In the genomic region with DNA sequence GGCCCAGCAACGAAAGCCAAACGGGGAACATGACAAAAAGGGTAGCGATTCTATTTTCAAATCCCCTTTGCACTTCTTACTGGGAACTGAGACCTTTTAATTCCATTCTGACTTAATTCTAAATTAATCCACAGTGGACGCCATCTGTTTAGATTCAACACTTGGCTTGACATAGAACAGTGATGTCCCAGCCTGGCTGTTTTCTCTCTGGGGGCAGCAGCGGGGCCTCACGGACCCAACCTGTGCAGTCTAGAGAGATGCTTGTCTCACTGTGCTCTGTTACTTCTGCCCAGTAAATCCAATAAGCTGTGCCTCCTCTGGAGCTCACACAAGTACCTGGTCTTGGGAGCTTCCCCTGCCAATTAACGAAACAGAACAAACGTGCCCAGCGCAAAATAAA, we compare ENCODE assay signal across 10 mouse cellular contexts. TPM values are rescaled to one million over a fixed set of nuclear protein-coding genes. Genes with fewer than 3 reads are reported as not detected.
A peak's percentile ranks its signal among the peaks of the same experiment; 100 is the strongest.
DNase-seq lines count a peak whose midpoint lies in the region; ATAC-seq and TF ChIP-seq lines count a peak whose summit lies in the region.
"Had no signal": no experiment of that assay in that cellular context is flagged by ENCODE, and none has a peak within 500 bp of the region (broad histone marks: within the 10 kb centered on the region; RNA-seq: fewer than 3 reads in every experiment).

No protein-coding gene starts in this region.

- H3K4me1 ChIP-seq in forebrain, embryonic 13.5 days, result peaks cover 49% of the 10 kb centered on the region
- H3K4me1 ChIP-seq in forebrain, embryonic 11.5 days (replicated peaks; ENCODE audit: control insufficient read depth, insufficient read depth, low read length), result peaks cover 21% of the 10 kb centered on the region
- peaks cover 73% of the 10 kb centered on the region for H3K4me1 ChIP-seq in kidney, embryonic 15.5 days
- H3K4me1 ChIP-seq in limb, embryonic 12.5 days (replicated peaks), result peaks cover 56% of the 10 kb centered on the region
- H3K4me1 ChIP-seq in liver, postnatal 0 days (ENCODE audit: insufficient read depth), result peaks cover 3% of the 10 kb centered on the region

- TF ChIP-seq CTCF in liver, postnatal 0 days (IDR thresholded peaks at IDR 0.05; ENCODE audit: low read depth), result no peak

- peak overlapping the region; percentile 14; the same call in 1 of the 2 replicates for H3K27ac ChIP-seq in forebrain, embryonic 13.5 days
- no peak overlapping the region for H3K27ac ChIP-seq in forebrain, embryonic 11.5 days (ENCODE audit: low read depth, low read length)
- peak overlapping the region; percentile 84 for H3K27ac ChIP-seq in kidney, embryonic 15.5 days
- H3K27ac ChIP-seq in limb, embryonic 12.5 days, result peak overlapping the region; percentile 41; the same call in 1 of the 2 replicates
- H3K27ac ChIP-seq in liver, postnatal 0 days (ENCODE audit: low read depth), result no peak overlapping the region
- H3K27ac ChIP-seq: liver, embryonic 15.5 days had no signal

- no peak overlapping the region for H3K4me3 ChIP-seq in forebrain, embryonic 13.5 days
- H3K4me3 ChIP-seq in forebrain, embryonic 11.5 days (ENCODE audit: low read depth, low read length), result no peak overlapping the region
- H3K4me3 ChIP-seq in kidney, embryonic 15.5 days (replicated peaks), result no peak overlapping the region
- H3K4me3 ChIP-seq in limb, embryonic 12.5 days (replicated peaks), result no peak overlapping the region
- H3K4me3 ChIP-seq in liver, postnatal 0 days (ENCODE audit: low read depth, low read length), result no peak overlapping the region
- H3K4me3 ChIP-seq: liver, embryonic 15.5 days; myocyte had no signal

- intact Hi-C loops in left cerebral cortex, postnatal 14 days (cut with DNase I), result no loop called here

- no peaks in the 10 kb centered on the region for H3K36me3 ChIP-seq in forebrain, embryonic 13.5 days (ENCODE audit: poor library complexity, severe bottlenecking)
- no peaks in the 10 kb centered on the region for H3K36me3 ChIP-seq in forebrain, embryonic 11.5 days (ENCODE audit: control insufficient read depth, insufficient read depth, low read length)
- peaks cover 10% of the 10 kb centered on the region for H3K36me3 ChIP-seq in kidney, embryonic 15.5 days
- peaks cover 15% of the 10 kb centered on the region; the same call in 1 of the 2 replicates for H3K36me3 ChIP-seq in limb, embryonic 12.5 days
- peaks cover 9% of the 10 kb centered on the region; the same call in 1 of the 2 replicates for H3K36me3 ChIP-seq in liver, postnatal 0 days (replicated peaks; ENCODE audit: insufficient read depth, low read length)

- H3K4me2 ChIP-seq in forebrain, embryonic 13.5 days, result no peak overlapping the region
- H3K4me2 ChIP-seq in forebrain, embryonic 11.5 days (ENCODE audit: low read depth, low read length, severe bottlenecking), result no peak overlapping the region
- H3K4me2 ChIP-seq in kidney, embryonic 15.5 days, result no peak overlapping the region
- no peak overlapping the region for H3K4me2 ChIP-seq in limb, embryonic 12.5 days
- no peak overlapping the region for H3K4me2 ChIP-seq in liver, postnatal 0 days (ENCODE audit: low read depth, low read length)
- H3K4me2 ChIP-seq: liver, embryonic 15.5 days had no signal

- ATAC-seq in forebrain, embryonic 13.5 days, result no peak
- ATAC-seq in forebrain, embryonic 11.5 days (replicated peaks; ENCODE audit: low FRiP score), result no peak
- ATAC-seq in kidney, embryonic 15.5 days (replicated peaks; ENCODE audit: low FRiP score), result no peak
- ATAC-seq in limb, embryonic 12.5 days (ENCODE audit: insufficient number of reproducible peaks, insufficient read depth, low FRiP score, low TSS enrichment, low read depth), result no peak
- no peak for ATAC-seq in liver, postnatal 0 days

- DNase-seq in forebrain, embryonic 11.5 days (ENCODE audit: low spot score), result no peak
- DNase-seq in kidney, postnatal 10 days, result no peak
- peak; percentile 40 to 53 for DNase-seq in cerebellum, postnatal 10 days
- DNase-seq in liver, postnatal 0 days, result no peak
- no peak for DNase-seq in left cerebral cortex, postnatal 14 days (ENCODE audit: low spot score in 2 of 2)

- H3K27me3 ChIP-seq in forebrain, embryonic 13.5 days, result peaks cover 23% of the 10 kb centered on the region
- peaks cover 5% of the 10 kb centered on the region; the same call in 1 of the 2 replicates for H3K27me3 ChIP-seq in forebrain, embryonic 11.5 days (ENCODE audit: control insufficient read depth, insufficient read depth, low read length)
- no peaks in the 10 kb centered on the region for H3K27me3 ChIP-seq in kidney, embryonic 15.5 days
- H3K27me3 ChIP-seq in limb, embryonic 12.5 days, result no peaks in the 10 kb centered on the region
- no peaks in the 10 kb centered on the region for H3K27me3 ChIP-seq in liver, postnatal 0 days (ENCODE audit: insufficient read depth, low read length)

- no peak for TF ChIP-seq EP300 in liver, postnatal 0 days (IDR thresholded peaks at IDR 0.05; ENCODE audit: low read depth)

- no peaks in the 10 kb centered on the region for H3K9me3 ChIP-seq in forebrain, embryonic 13.5 days (replicated peaks)
- H3K9me3 ChIP-seq in forebrain, embryonic 11.5 days (ENCODE audit: control insufficient read depth, low read length), result no peaks in the 10 kb centered on the region
- no peaks in the 10 kb centered on the region for H3K9me3 ChIP-seq in kidney, embryonic 15.5 days (replicated peaks)
- H3K9me3 ChIP-seq in limb, embryonic 12.5 days, result no peaks in the 10 kb centered on the region
- no peaks in the 10 kb centered on the region for H3K9me3 ChIP-seq in liver, postnatal 0 days (ENCODE audit: low read length)
- H3K9me3 ChIP-seq: liver, embryonic 15.5 days had no signal

- 49% methylated on average over 9 of the region's 9 CpGs for WGBS in forebrain, embryonic 13.5 days
- 68% methylated on average over 9 of the region's 9 CpGs for WGBS in forebrain, embryonic 11.5 days
- WGBS in kidney, embryonic 15.5 days, result 59% methylated on average over 9 of the region's 9 CpGs
- 45% methylated on average over 9 of the region's 9 CpGs for WGBS in limb, embryonic 12.5 days
- WGBS in liver, postnatal 0 days (ENCODE audit: insufficient replicate concordance), result 81% methylated on average over 9 of the region's 9 CpGs

- no peak overlapping the region for H3K9ac ChIP-seq in forebrain, embryonic 13.5 days
- no peak overlapping the region for H3K9ac ChIP-seq in forebrain, embryonic 11.5 days (ENCODE audit: low read length)
- H3K9ac ChIP-seq in kidney, embryonic 15.5 days, result 0 out of 2 replicates have a peak overlapping the region, but pooled peaks have one; percentile 1
- no peak overlapping the region for H3K9ac ChIP-seq in limb, embryonic 12.5 days (replicated peaks)
- H3K9ac ChIP-seq in liver, postnatal 0 days (replicated peaks), result no peak overlapping the region
- H3K9ac ChIP-seq: liver, embryonic 15.5 days had no signal

RNA-seq across cellular contexts. Expression of a gene that starts 56.5 kb away (rescaled TPM):
- polyA plus RNA-seq in forebrain, embryonic 13.5 days (2015; fragmentation: Nextera tagmentation; extraction: Ambion mirVana), result 10.8 and 12.9 TPM in 2 replicates
- 35.0 and 35.2 TPM in 2 replicates for polyA plus RNA-seq in forebrain, embryonic 11.5 days (2014; fragmentation: Nextera tagmentation; extraction: Ambion mirVana)
- 53.7 and 58.5 TPM in 2 replicates for polyA plus RNA-seq in kidney, embryonic 15.5 days (2015; fragmentation: Nextera tagmentation; extraction: Ambion mirVana)
- 23.9 and 24.5 TPM in 2 replicates for polyA plus RNA-seq in limb, embryonic 12.5 days (2016; fragmentation: Nextera tagmentation; extraction: Ambion mirVana)
- 32.9 and 35.7 TPM in 2 replicates for polyA plus RNA-seq in liver, postnatal 0 days (2015; fragmentation: Nextera tagmentation; extraction: Ambion mirVana)
- 10 to 100 TPM; 80.9 to 84.3 TPM for total RNA-seq in left cerebral cortex, postnatal 14 days (2021)

Comparison
In these comparisons a context has a peak if more than half of its experiments do, and no peak if none do; other contexts are left out.
1. H3K27ac ChIP-seq: peak in forebrain, embryonic 13.5 days (single experiment), kidney, embryonic 15.5 days (single experiment) and limb, embryonic 12.5 days (single experiment); none in forebrain, embryonic 11.5 days (single experiment) and liver, postnatal 0 days (single experiment).
2. DNase-seq: peak in cerebellum, postnatal 10 days (2 of 2); none in forebrain, embryonic 11.5 days (single experiment), kidney, postnatal 10 days (single experiment), liver, postnatal 0 days (single experiment) and left cerebral cortex, postnatal 14 days (0 of 2).